Mouse (Mus musculus): ENCODE data around the gene Agbl4. TPM values are rescaled to one million over a fixed set of nuclear protein-coding genes. Genes with fewer than 3 reads are reported as not detected.
A peak's percentile ranks its signal among the peaks of the same experiment; 100 is the strongest.

The Agbl4 gene
- total and polyA plus RNA-seq, 3 experiments: not detected

GRCm38 (mm10) chr4:111624914-111625313 is 1227.5 kb downstream of the Agbl4 start:
- Histone ChIP-seq H3K36me3 (replicated peaks in 1 of 2; ENCODE audit: control insufficient read depth in 1 of 2, insufficient read depth in 1 of 2, low read length in 1 of 2) (no peaks in the 10 kb centered on the region), H3K27me3 (replicated peaks) (no peaks in the 10 kb centered on the region), H3K4me1 (ENCODE audit: control insufficient read depth in 1 of 2, insufficient read depth in 2 of 2) (no peaks in the 10 kb centered on the region), H3K27ac (ENCODE audit: insufficient read depth, low read depth) (no peak overlapping the region), H3K4me3 (replicated peaks in 1 of 3; ENCODE audit: low read depth in 2 of 3, low read length in 2 of 3, poor library complexity in 1 of 3) (no peak overlapping the region), H3K79me2 (replicated peaks; ENCODE audit: control insufficient read depth, extremely low read depth, insufficient read depth, poor library complexity, severe bottlenecking) (no peaks in the 10 kb centered on the region), H3K9me3 (replicated peaks; ENCODE audit: low read length) (no peaks in the 10 kb centered on the region), H3K9ac (ENCODE audit: insufficient read depth, low read depth) (no peak overlapping the region), H3K4me2 (ENCODE audit: insufficient read depth, low read depth, poor library complexity, severe bottlenecking) (no peak overlapping the region)
- in situ Hi-C loops (cut with MboI; ENCODE audit: low pct_ligation_motif_present, low pct_unique_long_range_greater_than_20kb, low sequenced_read_pairs): loop anchor here (10.0 kb wide), 2 partner anchors 120 to 300 kb away; no protein-coding TSS in a partner anchor
- TF ChIP-seq ZMIZ1 (IDR thresholded peaks at IDR 0.05; ENCODE audit: low read depth, low read length) (no peak), SIN3A (IDR thresholded peaks at IDR 0.05; ENCODE audit: low read length) (no peak), CHD1 (IDR thresholded peaks at IDR 0.05; ENCODE audit: low read depth, low read length) (no peak), NRF1 (IDR thresholded peaks at IDR 0.05; ENCODE audit: low read depth, low read length) (no peak), POLR2AphosphoS2 (IDR thresholded peaks at IDR 0.05; ENCODE audit: low read depth, low read length) (no peak), MAZ (IDR thresholded peaks at IDR 0.05; ENCODE audit: low read depth, low read length) (no peak), EP300 (IDR thresholded peaks at IDR 0.05; ENCODE audit: low read length) (no peak), MAFK (IDR thresholded peaks at IDR 0.05; ENCODE audit: insufficient replicate concordance, low read length) (no peak)
- DNase-seq (ENCODE audit: extremely low read depth): no peak
- dilution Hi-C loops (cut with MboI; ENCODE audit: extremely low pct_ligation_motif_present, extremely low pct_unique_long_range_greater_than_20kb, low sequenced_read_pairs): no loop called here

GRCm38 (mm10) chr4:111626118-111626830 is 1228.8 kb downstream of the Agbl4 start:
- no peaks in the 10 kb centered on the region for H3K79me2 ChIP-seq (replicated peaks; ENCODE audit: control insufficient read depth, extremely low read depth, insufficient read depth, poor library complexity, severe bottlenecking)
- no peak overlapping the region for H3K4me2 ChIP-seq (ENCODE audit: insufficient read depth, low read depth, poor library complexity, severe bottlenecking)
- no peaks in the 10 kb centered on the region for H3K36me3 ChIP-seq (replicated peaks in 1 of 2; ENCODE audit: control insufficient read depth in 1 of 2, insufficient read depth in 1 of 2, low read length in 1 of 2)
- dilution Hi-C loops (cut with MboI; ENCODE audit: extremely low pct_ligation_motif_present, extremely low pct_unique_long_range_greater_than_20kb, low sequenced_read_pairs) (no loop called here), in situ Hi-C loops (cut with MboI; ENCODE audit: low pct_ligation_motif_present, low pct_unique_long_range_greater_than_20kb, low sequenced_read_pairs) (loop anchor here (10.0 kb wide), 2 partner anchors 121 to 301 kb away; no protein-coding TSS in a partner anchor)
- no peaks in the 10 kb centered on the region for H3K4me1 ChIP-seq (ENCODE audit: control insufficient read depth in 1 of 2, insufficient read depth in 2 of 2)
- DNase-seq (ENCODE audit: extremely low read depth): peak; percentile 63
- no peaks in the 10 kb centered on the region for H3K9me3 ChIP-seq (replicated peaks; ENCODE audit: low read length)
- no peak overlapping the region for H3K9ac ChIP-seq (ENCODE audit: insufficient read depth, low read depth)
- no peaks in the 10 kb centered on the region for H3K27me3 ChIP-seq (replicated peaks)
- H3K4me3 ChIP-seq (replicated peaks in 1 of 3; ENCODE audit: low read depth in 2 of 3, low read length in 2 of 3, poor library complexity in 1 of 3): no peak overlapping the region
- no peak overlapping the region for H3K27ac ChIP-seq (ENCODE audit: insufficient read depth, low read depth)
- TF ChIP-seq JUND (conservative IDR thresholded peaks at IDR 0.05; ENCODE audit: low read depth, low read length) (no peak), BHLHE40 (IDR thresholded peaks at IDR 0.05; ENCODE audit: low read depth, low read length) (peak; percentile 31; the same call in 1 of the 2 replicates), SMC3 (IDR thresholded peaks at IDR 0.05; ENCODE audit: low read depth, low read length) (peak; percentile 77), HCFC1 (IDR thresholded peaks at IDR 0.05; ENCODE audit: low read depth, low read length) (no peak), CTCF (conservative IDR thresholded peaks at IDR 0.05 in 1 of 2, IDR thresholded peaks at IDR 0.05 in 1 of 2; ENCODE audit: low read depth in 2 of 2, low read length in 2 of 2) (peak; percentile 52 to 92; a peak in 3 of 4 replicates), MXI1 (IDR thresholded peaks at IDR 0.05; ENCODE audit: low read depth, low read length) (no peak), MYC (IDR thresholded peaks at IDR 0.05; ENCODE audit: low read depth, low read length) (no peak), TCF12 (IDR thresholded peaks at IDR 0.05; ENCODE audit: low read depth, low read length) (no peak), NELFE (IDR thresholded peaks at IDR 0.05; ENCODE audit: low read depth, low read length) (0 out of 2 replicates have a peak, but pooled peaks have one; percentile 38), POLR2A (IDR thresholded peaks at IDR 0.05; ENCODE audit: low read depth, low read length) (no peak), JUN (IDR thresholded peaks at IDR 0.05; ENCODE audit: insufficient read depth, low read depth, low read length) (no peak), USF2 (conservative IDR thresholded peaks at IDR 0.05; ENCODE audit: low read depth, low read length) (no peak; the same call in 1 of the 2 replicates), TBP (conservative IDR thresholded peaks at IDR 0.05; ENCODE audit: low read depth, low read length) (no peak), E2F4 (IDR thresholded peaks at IDR 0.05; ENCODE audit: insufficient replicate concordance, low read depth, low read length) (no peak), UBTF (IDR thresholded peaks at IDR 0.05; ENCODE audit: low read depth, low read length) (no peak), ELF1 (IDR thresholded peaks at IDR 0.05; ENCODE audit: low read depth, low read length) (no peak), GABPA (IDR thresholded peaks at IDR 0.05; ENCODE audit: insufficient replicate concordance, low read depth, low read length) (no peak), ZNF384 (IDR thresholded peaks at IDR 0.05; ENCODE audit: low read depth, low read length) (peak; percentile 76), RCOR1 (conservative IDR thresholded peaks at IDR 0.05; ENCODE audit: low read depth, low read length) (no peak), USF1 (IDR thresholded peaks at IDR 0.05; ENCODE audit: low read depth, low read length) (peak; percentile 30; the same call in 1 of the 2 replicates), KAT2A (IDR thresholded peaks at IDR 0.05; ENCODE audit: insufficient replicate concordance, low read length) (no peak), MAZ (IDR thresholded peaks at IDR 0.05; ENCODE audit: low read depth, low read length) (no peak), NRF1 (IDR thresholded peaks at IDR 0.05; ENCODE audit: low read depth, low read length) (no peak), PAX5 (IDR thresholded peaks at IDR 0.05; ENCODE audit: low read length) (no peak), RAD21 (IDR thresholded peaks at IDR 0.05; ENCODE audit: low read depth, low read length) (peak; percentile 95), ZC3H11A (IDR thresholded peaks at IDR 0.05; ENCODE audit: low read depth, low read length) (no peak; the same call in 1 of the 2 replicates), POLR2AphosphoS2 (IDR thresholded peaks at IDR 0.05; ENCODE audit: low read depth, low read length) (no peak)
